Mouse (Mus musculus): ENCODE measurements around the gene Rhox8. TPM values are rescaled to one million over a fixed set of nuclear protein-coding genes. Genes with fewer than 3 reads are reported as not detected.

Rhox8 gene
- not detected in 2 replicates for polyA plus RNA-seq (2012; rRNA removed)

DNA sequence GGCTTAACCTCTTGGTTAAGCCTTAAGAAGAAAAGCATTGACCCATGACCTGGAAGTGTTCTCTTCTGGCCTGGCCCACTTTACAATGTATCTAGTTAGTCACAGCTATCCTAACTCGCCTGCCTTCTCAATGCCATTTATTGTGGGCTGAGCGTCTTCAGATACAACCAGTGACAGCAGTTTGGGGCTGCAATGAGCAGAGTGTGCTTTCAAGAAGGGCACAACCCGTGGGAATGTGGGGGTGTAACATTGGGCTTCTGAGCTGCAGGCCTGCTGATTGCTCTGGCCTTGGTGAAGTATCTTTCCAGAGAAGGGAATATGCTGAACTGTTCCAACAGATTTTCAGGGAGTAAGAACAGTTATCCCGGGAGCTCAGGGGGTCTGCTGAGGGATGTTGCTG is at the start of gene Rhox8:
Gene Rhox8, minus strand, starts transcription at position 101 of the 400 bp plus-strand sequence.

DNA sequence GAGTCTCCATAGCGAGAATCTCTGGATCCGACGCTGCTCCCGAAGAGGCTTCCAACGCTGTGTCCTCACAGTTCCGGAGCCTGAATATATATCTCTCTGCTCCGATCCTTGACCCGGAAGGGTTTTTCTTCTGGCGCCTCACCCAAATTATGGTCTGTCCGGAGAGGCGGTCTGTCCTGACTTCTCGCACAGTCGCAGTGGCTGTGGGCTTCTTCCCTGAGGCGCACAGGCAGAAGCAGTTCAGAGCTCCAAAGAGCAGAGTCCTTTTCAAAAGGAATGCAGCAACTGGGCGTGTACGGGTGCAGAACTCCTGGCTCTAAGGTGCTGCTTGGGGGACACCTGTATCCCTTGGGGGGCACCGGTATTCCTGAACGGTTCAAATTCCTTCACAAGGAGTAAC is 22.9 kb upstream of the Rhox8 start, which contains the start of gene Rhox9:
Gene Rhox9, minus strand, starts transcription at position 101 of the 400 bp plus-strand sequence.

DNA sequence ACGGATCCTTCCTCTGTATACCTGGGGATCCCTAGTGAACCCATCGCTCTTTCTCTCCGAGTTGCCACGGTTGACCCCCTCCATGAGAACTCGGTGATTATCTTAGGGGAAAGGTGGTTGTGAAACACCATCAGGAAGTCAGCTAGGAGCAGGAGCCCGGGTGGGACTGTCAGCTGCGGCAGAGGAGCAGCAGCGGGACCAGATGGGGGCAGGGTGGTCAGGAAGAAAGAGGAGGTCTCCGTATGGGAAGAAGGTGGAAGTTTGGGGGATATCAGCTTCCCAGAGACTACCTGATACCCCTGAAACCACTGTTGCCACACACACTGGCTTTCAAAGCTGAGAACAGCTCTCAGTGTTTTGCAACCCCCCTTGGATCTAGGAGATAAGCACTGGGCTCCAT is 18.4 kb upstream of the Rhox8 start, which contains the start of gene Rhox7b:
Gene Rhox7b, minus strand, starts transcription at position 101 of the 400 bp plus-strand sequence.

DNA sequence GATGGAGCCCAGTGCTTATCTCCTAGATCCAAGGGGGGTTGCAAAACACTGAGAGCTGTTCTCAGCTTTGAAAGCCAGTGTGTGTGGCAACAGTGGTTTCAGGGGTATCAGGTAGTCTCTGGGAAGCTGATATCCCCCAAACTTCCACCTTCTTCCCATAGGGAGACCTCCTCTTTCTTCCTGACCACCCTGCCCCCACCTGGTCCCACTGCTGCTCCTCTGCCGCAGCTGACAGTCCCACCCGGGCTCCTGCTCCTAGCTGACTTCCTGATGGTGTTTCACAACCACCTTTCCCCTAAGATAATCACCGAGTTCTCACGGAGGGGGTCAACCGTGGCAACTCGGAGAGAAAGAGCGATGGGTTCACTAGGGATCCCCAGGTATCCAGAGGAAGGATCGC is 47.4 kb downstream of the Rhox8 start, which contains the start of gene Rhox7a:
Gene Rhox7a, plus strand, starts transcription at position 301 of the 400 bp plus-strand sequence.

DNA sequence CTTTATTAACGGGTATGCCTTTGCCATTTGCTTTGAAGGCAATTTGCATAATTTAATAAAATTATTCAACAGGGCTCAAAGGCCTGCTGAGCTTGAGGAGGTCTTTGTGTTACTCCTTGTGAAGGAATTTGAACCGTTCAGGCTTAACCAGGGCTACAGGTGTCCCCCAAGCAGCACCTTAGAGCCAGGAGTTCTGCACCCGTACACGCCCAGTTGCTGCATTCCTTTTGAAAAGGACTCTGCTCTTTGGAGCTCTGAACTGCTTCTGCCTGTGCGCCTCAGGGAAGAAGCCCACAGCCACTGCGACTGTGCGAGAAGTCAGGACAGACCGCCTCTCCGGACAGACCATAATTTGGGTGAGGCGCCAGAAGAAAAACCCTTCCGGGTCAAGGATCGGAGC is 52.1 kb downstream of the Rhox8 start, which contains the start of gene Rhox6:
Gene Rhox6, plus strand, starts transcription at position 301 of the 400 bp plus-strand sequence.

Other genes with a start within 250 kb of the Rhox8 start
- gene Rhox2g, start 235.5 kb downstream of the Rhox8 start, polyA plus RNA-seq (2012; rRNA removed): not detected in 2 replicates
- not detected in 2 replicates for gene Rhox4g, start 227.6 kb downstream of the Rhox8 start, polyA plus RNA-seq (2012; rRNA removed)
- not detected in 2 replicates for gene Rhox3h, start 210.2 kb downstream of the Rhox8 start, polyA plus RNA-seq (2012; rRNA removed)
- not detected in 2 replicates for gene Rhox2h, start 205.7 kb downstream of the Rhox8 start, polyA plus RNA-seq (2012; rRNA removed)
- not detected in 2 replicates for gene Rhox5, start 74.1 kb downstream of the Rhox8 start, polyA plus RNA-seq (2012; rRNA removed)
- not detected in 2 replicates for gene Rhox6, start 52.0 kb downstream of the Rhox8 start, polyA plus RNA-seq (2012; rRNA removed)
- gene Rhox7a, start 47.3 kb downstream of the Rhox8 start, polyA plus RNA-seq (2012; rRNA removed): not detected in 2 replicates
- not detected in 2 replicates for gene Rhox7b, start 18.3 kb upstream of the Rhox8 start, polyA plus RNA-seq (2012; rRNA removed)
- gene Rhox9, start 22.8 kb upstream of the Rhox8 start, polyA plus RNA-seq (2012; rRNA removed): not detected in 2 replicates
- not detected in 2 replicates for gene Btg1-ps1, start 139.9 kb upstream of the Rhox8 start, polyA plus RNA-seq (2012; rRNA removed)
- not detected in 2 replicates for gene Btg1-ps2, start 164.2 kb upstream of the Rhox8 start, polyA plus RNA-seq (2012; rRNA removed)
- not detected in 2 replicates for gene Rhox10, start 187.5 kb upstream of the Rhox8 start, polyA plus RNA-seq (2012; rRNA removed)
- not detected in 2 replicates for gene Rhox11, start 206.2 kb upstream of the Rhox8 start, polyA plus RNA-seq (2012; rRNA removed)
- not detected in 2 replicates for gene Rhox12, start 232.0 kb upstream of the Rhox8 start, polyA plus RNA-seq (2012; rRNA removed)
- gene Rhox13, start 242.3 kb upstream of the Rhox8 start, polyA plus RNA-seq (2012; rRNA removed): not detected in 2 replicates